Mouse (Mus musculus) kidney, postnatal 36 days (tissue): ENCODE results near the gene 4930442H23Rik.
"Not testable (repeated sequence)": the region's sequence is repeated elsewhere in the genome, so short reads cannot be mapped to it uniquely, and the experiment has no call there.

ENCODE experiments used
- DNase-seq, 2 experiments: peaks; one replicate each; pipeline ENCODE4 v3.0.0; 2021 to 2022; ENCODE audit warnings: mixed read lengths in 2 of 2

4930442H23Rik gene

DNA sequence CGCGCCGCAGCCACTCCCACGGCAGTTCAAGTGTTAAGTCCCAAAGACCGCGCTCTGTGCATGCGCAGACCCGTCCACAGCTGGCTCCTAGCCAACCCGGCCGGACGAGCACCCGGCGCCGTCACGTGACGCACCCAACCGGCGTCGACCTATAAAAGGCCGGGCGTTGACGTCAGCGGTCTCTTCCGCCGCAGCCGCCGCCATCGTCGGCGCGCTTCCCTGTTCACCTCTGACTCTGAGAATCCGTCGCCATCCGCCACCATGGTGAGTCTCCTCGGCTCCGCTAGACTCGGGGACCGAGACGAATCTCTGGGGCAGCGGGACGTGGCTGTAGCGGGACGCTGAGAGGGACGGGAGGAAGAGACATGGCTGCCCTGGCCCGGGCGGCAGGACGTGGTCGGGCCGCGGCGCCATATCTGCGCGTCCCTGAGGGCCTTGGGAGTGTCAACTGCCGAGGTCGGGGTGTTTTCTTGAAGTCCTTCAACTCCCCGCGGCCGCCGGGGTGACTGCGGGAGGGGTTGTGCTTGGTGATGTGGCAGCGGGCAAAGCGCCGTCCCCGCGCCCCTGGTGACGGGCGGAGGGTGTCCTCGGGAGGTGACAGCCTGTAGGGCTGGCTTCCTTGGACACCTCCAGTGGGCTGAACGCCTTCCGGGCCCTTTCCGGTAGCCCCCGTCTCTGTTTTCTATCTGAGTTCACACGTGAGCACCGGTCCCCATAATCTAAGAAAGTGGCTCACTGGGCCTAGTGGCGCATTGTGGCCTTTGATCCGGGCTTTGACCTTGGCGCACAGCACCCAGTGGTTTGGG, 7.0 kb downstream of the 4930442H23Rik start, which contains the start of gene Eef2:
TSS of gene Eef2 (plus strand) at position 166 of the 806 bp plus-strand sequence.
- peak; percentile 99 to 100 for DNase-seq

DNA sequence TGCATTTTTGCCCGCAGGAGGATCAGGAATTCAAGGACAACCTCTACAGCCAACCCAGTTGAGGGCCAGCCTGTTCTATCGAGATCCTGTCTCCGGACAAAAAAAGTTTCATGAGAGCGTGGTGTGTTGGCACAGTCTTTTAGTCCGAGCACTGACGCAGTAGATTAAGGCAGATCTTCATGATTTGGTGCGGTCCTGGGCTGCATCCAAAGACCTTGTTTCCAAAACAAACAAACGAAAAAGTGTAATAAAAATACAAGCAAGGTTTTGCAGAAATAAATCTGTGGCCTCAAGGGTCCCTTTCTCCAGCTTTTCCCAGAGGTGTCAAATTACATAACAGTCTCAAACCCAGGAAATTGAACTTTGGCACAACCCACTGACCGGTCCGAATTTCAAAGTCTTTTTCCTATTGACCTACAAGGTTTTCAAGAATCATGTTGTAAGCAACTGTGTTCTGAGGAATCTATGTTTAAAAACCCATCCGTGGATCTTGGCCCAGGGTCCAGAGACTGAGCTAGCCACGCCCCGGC, 7.6 kb downstream of the 4930442H23Rik start:
- no peak for DNase-seq

DNA sequence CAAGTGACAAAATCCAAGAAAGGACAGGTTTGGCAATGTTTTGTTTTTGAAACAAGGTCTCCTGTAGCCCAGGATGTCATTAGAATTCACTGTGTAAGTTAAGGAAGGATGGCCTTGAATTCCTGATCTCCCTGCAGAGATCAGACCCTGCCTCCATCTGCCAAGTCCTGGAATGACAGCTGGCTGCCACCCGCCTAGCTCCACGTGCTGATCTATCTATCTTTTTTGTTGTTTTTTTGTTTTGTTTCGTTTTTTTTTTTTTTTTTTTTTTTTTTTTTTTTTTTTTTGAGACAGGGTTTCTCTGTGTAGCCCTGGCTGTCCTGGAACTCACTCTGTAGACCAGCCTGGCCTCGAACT, 8.3 kb downstream of the 4930442H23Rik start:
- not testable (repeated sequence) for DNase-seq

DNA sequence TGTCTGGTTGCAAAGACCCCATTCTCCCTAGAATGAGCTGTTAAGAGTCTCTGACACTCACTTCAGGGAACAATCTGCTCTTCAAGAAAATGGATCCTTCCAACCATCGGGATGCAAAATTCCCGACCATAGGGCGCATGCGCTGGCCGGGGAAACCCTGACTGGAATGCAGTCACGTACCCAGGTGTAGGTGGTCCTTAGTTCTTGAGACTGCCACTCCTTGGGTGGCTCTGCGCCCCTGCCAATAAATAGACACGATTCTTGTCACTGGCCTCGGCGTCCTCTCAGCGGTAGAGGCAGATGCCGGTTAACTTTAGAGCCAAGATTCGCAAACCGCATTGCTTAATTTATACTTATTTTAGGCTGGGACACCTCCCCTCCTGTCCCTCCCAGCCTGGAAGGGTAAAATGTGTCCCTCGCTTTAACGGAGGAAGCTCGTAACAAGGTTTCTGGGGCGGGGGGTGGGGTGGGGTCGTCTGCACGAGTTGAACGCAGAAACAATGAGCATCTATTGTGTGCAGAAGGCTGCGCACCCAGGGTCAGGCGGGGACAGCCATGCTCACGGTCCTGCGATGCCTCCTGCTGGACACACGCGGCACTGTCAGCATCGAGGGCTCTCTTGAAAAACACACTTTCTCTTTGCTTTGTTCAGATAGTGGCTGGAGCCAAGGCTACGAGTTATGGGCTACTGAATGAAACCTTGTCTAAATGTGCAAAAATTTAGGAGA, 8.9 kb downstream of the 4930442H23Rik start:
- peak; percentile 89 to 94 for DNase-seq

DNA sequence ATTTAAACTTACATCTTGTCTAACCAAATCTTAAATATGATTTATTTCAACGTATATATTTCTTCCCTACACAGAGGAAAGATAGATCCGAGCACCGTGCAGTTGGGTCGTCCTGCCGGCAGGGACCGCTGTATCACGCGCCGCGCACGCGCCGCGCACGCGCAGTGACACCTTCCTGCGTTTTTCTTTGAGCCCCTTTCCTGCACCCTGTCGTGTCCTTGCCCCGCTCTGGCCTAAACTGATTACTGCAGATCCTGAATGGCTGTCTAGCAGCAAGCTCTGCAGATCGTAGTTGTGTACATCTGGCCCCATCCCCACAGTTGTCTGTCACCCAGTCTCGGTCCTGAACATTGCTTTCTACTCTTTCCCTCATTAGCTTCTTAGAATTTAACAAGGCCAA, 10.5 kb downstream of the 4930442H23Rik start:
- DNase-seq: peak; percentile 74 to 88

DNA sequence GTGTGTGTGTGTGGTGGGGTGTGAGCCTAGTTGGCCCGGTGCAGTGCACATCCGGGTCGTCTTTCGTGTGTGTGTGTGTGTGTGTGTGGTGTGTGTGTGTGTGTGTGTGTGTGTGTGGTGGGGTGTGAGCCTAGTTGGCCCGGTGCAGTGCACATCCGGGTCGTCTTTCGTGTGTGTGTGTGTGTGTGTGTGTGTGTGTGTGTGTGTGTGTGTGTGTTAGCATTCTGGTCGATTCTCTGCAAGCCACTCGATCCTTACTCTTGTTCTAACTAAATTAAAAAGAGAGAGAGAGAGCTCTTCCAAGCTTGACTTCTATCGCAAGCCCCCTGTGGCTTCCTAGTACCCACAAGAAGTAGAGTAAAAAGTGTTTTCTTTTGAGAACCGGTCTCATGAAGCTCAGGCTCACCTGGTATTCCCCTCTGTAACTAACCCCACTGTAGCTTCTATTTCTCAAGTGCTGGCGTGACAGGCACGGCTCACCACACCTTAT, 14.2 kb downstream of the 4930442H23Rik start:
- peak in 1 of 2 experiments; percentile 56 for DNase-seq

DNA sequence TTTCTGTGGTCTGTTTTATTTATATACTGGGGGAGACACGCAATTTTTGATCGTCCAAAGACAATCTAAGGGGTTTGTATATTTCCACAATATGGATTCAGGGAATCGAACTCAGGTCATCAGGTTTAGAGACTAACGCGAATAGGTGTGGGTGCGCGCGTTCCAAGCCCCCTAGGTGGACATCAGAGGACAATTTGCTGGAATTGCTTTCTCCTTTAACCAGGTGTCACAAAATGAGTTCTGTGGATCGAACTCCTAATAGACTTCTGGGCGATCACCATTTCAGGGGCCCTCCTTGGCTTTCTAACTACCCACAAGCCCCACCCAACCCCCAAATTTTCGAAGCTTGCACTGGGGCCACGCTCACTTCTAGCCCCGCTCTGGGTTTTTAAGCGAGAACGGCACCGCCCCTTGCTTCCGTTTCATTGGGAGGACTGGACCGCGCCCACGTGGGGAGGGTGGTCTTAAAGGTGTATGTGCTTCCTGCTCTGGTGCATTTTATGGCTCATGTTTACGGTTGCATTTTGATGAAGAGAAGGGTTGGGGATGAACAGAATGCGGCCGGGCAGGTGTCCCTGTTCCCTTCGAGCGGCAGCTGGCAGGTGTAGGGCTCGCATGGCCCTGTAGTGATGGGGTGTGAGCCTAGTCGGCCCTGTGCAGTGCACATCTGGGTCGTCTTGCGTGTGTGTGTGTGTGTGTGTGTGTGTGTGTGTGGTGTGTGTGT, 15.0 kb downstream of the 4930442H23Rik start:
- peak; percentile 93 to 94 for DNase-seq

DNA sequence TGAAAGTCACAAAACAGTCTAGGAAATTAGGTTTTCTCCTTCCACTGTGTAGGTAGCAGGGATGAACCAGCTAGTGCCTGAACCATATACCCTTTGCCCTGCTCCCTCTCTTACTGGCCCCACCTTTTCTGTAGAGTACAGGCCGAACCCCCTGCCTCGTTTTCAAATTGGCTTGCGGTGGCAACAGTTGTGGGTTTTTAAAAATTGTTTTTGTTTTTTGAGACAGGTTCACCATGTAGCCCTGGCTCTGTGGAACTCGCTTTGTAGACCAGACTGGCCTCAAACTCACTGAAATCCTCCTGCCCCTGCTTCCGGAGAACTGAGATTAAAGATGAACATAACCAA, 15.6 kb downstream of the 4930442H23Rik start:
- peak in 1 of 2 experiments; percentile 43 for DNase-seq

DNA sequence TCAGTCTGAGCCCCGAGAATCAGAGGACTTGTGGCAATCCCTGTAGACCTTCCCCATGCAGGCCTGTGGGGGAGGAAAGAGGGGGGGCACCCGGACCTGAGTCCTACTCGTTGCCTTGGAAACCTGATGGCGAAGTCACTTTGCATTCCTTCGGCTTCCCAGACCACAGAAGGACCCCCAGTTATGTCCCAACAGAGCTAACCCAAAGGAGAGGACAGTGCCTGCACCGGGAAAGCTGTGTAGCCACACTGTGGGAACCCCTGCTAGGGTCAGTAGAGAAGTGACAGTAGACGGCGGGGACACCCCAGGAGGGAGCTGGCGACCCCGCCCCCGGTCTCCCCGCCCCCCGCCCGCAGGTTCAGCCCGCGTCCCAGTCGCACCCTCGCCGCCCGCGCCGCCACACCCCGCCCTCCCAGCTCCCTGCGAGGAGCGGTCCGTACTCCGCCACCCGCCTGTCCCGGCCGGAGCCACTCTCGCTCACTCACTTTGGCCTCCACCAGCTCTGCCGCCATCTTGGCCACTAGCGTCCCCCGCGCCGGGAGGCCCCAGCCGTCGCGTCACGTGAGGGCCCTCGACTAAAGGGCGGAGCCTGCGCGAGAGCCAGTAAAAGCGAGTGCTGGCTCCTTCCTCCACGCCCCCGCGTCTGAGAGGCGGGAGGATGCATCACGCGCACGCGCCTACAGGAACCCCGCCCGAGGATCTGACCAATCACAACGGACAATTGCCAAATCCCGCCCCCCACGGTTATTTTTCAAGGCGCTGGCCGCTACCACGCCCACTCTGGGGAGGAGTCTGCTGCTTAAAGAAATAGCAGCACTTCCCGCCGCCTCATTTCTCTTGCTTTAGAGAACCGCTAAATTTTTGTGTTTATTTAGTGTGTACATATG, 16.2 kb downstream of the 4930442H23Rik start, which contains the start of gene Pias4:
TSS of gene Pias4 (minus strand) at position 724 of the 887 bp plus-strand sequence.
- peak; percentile 100 for DNase-seq

DNA sequence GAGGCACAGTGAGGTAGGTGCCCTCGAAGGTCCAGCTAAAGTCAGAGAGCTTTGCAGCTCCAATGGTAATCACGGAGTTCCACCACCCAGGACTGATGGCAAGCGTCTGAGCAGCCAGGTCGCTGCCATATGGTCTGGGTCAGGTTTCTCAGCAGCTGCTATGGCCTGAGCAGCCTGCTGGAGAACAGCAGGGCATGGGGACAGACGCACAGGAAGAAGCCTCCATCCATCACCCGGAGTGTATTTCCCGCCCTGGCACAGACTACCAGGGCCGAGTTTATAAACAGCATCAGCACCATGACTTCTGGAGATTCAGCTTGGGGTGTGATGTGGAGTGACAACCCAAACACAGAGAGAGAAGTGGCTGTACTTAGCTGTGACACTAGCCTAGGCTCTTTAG, 18.5 kb downstream of the 4930442H23Rik start:
- DNase-seq: no peak

DNA sequence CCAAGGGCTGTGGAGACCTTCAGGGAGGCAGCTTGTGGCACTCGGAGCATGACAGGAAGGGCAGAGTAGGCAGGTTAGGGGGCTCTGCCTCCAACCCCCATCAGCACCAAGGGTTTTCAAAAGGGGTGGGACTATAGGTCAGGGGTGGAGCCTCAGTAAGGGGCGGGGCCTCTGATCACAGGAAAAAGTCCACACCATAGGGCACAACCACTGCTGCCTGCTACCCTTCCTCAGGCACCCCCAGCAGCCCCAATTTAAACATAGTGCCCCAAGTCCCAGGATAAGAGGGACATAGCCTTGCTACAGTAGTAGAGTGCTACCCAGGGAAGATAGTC, 21.4 kb downstream of the 4930442H23Rik start:
- DNase-seq: no peak

DNA sequence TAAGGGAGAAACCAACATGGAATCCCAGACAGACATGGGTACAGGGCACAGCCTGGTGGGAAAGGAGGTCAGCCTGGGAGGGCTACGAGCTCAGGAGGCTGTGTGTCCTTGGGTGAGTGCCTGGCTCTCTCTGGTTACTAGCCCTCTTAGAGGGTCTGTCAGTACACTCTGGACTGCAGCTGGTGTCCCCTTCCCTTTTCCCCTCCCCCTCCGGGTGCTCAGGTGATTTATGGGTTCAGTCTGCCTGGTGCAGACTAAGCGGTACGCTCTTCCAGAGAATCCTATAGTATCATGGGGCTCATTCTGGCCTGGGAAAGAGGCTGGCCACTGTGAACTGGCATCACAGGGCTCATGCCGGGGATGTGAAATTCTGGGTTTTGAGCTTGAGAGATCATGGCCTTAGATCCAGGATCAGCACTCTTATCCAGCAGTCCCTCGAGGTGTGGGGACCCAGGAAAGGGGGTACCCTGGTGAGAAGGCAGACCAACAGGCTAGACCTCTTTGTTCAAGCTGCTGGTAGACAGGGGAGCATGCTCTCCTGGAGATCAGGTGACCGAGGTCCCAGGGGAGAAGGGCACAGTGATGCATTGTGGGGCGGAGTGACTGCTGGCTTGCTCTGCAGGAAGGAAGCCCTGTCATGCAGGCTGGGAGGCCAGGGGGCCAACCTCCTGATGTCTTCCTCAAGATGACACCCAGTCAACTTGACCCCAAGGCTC, 21.9 kb downstream of the 4930442H23Rik start:
- DNase-seq: peak; percentile 73 to 80

DNA sequence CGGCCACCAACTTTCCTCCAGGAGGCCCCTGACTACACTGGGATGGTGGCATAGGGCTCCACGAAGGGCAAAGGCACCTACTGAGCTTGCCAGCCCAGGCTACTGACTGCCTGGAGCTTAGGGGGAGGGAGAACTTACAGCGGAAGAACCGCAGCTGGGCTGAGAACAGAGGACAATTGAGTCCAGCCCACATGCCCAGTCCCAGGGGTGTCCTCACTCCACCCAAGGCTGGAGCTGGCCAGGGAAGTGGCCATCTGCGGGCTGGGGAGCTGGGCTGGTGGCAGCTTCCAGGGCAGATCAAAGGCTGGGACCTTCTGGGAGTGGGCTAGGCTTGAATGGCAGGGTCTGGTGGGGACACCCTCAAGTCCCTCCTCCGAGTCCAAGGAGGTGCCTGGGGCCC, 28.9 kb downstream of the 4930442H23Rik start:
- DNase-seq: no peak

DNA sequence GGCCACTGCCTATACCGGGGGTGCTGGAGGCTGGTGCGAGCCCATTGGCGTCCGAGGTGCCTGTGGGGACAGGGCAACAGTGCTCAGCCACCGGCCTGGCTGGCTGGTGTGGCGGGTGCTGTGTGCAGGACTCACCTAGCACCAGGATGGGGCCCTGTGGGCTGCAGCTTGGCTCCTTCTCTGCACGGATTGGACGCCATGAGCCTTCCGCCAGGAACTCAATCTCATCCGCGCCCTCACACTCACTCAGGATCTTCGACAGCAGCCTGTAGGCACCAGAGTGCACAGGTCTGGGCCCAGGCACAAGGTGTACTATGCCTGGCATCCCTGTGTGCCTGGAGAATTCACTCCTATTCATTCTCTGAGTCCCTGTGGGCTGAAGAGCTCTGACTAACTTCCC, 29.3 kb downstream of the 4930442H23Rik start:
- peak in 1 of 2 experiments; percentile 11 for DNase-seq

DNA sequence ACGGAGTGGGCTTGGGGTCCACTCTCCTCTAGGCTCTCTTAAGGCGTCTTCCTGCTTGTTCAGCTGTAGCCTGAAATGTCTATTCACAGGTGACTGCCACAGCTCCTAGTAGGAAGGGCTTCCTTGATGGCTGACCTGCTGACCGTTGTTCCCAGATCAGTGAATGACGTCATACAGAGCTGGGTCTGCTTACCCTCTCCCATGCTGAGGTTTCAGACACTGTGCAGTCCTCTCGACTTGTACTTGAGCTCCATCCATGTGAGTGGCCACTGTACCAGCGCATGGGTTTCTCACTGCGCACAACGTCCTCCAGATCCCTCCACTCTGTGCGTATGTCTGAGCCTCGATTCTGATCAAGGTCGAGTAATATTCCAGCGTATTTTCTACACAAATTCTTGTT, 31.0 kb downstream of the 4930442H23Rik start:
- DNase-seq: peak in 1 of 2 experiments; percentile 29

DNA sequence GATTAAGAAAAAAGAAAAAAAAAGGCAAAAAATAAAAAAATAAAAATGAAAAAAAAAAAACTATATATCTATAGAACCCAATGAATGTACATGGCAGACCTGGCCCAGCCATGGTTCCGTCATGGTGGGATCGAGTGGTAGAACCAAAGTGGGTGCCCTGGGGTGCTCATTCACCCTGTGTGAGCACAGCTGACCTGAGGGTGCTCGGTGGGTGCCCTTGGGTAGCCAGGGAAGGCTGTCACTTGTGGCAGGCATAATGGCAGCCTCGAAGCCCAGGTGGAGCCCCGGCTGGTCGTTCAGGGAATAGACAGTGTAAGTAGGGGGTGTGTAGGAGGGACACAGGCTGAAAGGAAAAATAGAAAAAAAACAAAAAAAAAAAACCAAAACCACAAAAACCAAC, 32.4 kb downstream of the 4930442H23Rik start:
- DNase-seq: no peak

DNA sequence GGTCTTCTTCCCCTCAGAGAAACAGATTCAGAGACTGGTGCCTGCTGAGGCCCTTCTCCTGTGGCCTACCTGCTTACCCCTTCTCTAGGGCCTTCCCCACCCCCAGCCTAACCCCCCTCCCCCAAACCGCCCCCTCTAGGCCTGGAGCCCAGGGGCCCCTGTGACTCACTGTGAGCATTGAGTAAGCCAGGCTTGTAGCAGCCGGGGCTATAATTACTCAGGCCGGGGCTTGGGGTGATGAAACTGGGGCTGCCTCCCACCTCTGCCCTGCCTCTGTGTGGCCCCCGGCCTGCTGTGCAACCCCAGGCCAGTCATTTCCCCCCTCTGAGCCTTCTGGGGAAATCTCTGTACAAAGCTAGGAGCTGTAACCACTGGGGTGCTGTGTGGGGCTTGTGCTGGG, 37.4 kb downstream of the 4930442H23Rik start:
- DNase-seq: no peak

DNA sequence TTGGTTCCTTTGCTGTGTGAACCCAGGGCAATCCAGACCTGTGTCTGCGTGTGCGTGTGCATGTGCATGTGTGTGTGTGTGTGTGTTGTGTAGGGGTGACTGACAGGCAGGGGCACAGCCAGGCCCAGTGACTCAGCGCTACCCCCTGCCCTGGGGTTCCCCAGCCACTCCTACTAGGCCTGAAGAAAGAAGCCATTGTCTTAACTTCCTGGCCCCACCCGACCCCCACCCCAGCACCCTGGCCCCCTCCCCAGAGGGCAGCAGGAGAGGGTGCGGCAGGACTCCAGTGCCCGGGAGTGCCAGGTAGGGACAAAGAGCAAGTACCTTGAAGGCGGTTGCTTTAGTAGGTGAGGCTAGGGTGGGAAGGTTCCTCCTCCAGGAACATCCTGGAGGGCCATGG, 37.9 kb downstream of the 4930442H23Rik start:
- no peak for DNase-seq

DNA sequence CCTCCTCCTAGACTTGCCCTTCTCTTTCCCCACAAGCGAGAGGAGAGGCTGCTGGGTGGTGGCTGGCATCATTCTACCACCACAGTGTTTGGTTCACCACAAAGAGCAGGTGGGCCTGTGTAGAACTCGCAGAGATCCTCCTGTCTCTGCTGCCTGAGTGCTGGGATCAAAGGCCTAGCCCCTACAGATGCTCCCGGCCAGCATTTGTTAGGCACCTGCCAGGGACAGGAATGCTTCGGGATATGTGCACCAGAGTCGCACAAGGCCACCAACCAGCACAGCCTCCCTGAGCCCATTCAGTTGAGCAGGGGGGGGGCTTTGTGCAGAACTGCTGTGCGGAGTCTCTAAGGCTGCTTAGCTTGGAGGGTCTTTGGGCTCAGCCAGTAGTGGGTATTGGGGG, 38.3 kb downstream of the 4930442H23Rik start:
- no peak for DNase-seq

DNA sequence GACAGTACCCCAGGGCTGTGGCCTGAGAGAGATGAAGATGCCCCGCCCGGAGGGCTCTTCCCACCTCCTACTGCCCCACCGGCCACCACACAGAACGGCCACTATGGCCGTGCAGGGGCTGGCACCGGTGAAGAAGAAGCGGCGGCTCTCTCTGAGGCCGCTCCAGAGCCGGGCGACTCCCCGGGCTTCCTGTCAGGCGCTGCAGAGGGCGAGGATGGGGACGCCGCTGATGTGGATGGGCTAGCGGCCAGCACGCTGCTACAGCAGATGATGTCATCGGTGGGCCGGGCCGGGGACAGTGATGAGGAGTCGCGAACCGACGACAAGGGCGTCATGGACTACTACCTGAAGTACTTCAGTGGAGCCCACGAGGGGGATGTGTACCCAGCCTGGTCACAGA, 39.0 kb downstream of the 4930442H23Rik start:
- DNase-seq: peak; percentile 62 to 71

DNA sequence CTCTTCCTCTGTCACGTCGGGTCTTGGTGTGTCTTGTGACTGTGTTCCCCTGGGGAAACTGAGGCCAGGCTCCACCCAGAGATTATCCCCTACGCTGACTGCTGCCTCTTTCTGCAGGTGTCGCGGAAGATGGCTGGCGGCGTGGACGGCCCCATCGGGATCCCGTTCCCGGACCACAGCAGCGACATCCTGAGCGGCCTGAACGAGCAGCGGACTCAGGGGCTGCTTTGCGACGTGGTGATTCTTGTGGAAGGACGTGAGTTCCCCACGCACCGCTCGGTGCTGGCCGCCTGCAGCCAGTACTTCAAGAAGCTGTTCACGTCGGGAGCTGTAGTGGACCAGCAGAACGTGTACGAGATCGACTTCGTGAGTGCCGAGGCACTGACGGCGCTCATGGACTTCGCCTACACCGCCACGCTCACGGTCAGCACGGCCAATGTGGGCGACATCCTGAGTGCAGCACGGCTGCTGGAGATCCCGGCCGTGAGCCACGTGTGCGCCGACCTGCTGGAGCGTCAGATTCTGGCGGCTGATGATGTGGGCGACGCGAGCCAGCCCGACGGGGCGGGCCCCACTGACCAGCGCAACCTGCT, 39.7 kb downstream of the 4930442H23Rik start:
- no peak for DNase-seq
